Mouse (Mus musculus): ENCODE measurements around the gene Sync. TPM values are rescaled to one million over a fixed set of nuclear protein-coding genes. Genes with fewer than 3 reads are reported as not detected.
A peak's percentile ranks its signal among the peaks of the same experiment; 100 is the strongest.

The Sync gene
- total and polyA plus RNA-seq, 3 experiments, result 0.16 TPM; not detected in 2

GRCm38 (mm10) chr4:129256450-129257380, 30.7 kb upstream of the Sync start:
- no peak overlapping the region for H3K4me3 ChIP-seq (replicated peaks in 1 of 3; ENCODE audit: low read depth in 2 of 3, low read length in 2 of 3, poor library complexity in 1 of 3)
- H3K9ac ChIP-seq (ENCODE audit: insufficient read depth, low read depth), result no peak overlapping the region
- no peak for TF ChIP-seq SMC3 (IDR thresholded peaks at IDR 0.05; ENCODE audit: low read depth, low read length)
- TF ChIP-seq ZNF384 (IDR thresholded peaks at IDR 0.05; ENCODE audit: low read depth, low read length), result no peak
- TF ChIP-seq POLR2AphosphoS2 (IDR thresholded peaks at IDR 0.05; ENCODE audit: low read depth, low read length), result no peak
- no peak for TF ChIP-seq IRF4 (IDR thresholded peaks at IDR 0.05; ENCODE audit: low read depth, low read length)
- no peak for TF ChIP-seq TCF12 (IDR thresholded peaks at IDR 0.05; ENCODE audit: low read depth, low read length)
- TF ChIP-seq PAX5 (IDR thresholded peaks at IDR 0.05; ENCODE audit: low read length), result no peak
- TF ChIP-seq JUN (IDR thresholded peaks at IDR 0.05; ENCODE audit: insufficient read depth, low read depth, low read length), result no peak
- TF ChIP-seq NELFE (IDR thresholded peaks at IDR 0.05; ENCODE audit: low read depth, low read length), result no peak
- TF ChIP-seq BHLHE40 (IDR thresholded peaks at IDR 0.05; ENCODE audit: low read depth, low read length), result no peak
- no peak for TF ChIP-seq POLR2A (IDR thresholded peaks at IDR 0.05; ENCODE audit: low read depth, low read length)
- TF ChIP-seq RAD21 (IDR thresholded peaks at IDR 0.05; ENCODE audit: low read depth, low read length), result no peak
- TF ChIP-seq CTCF (conservative IDR thresholded peaks at IDR 0.05 in 1 of 2, IDR thresholded peaks at IDR 0.05 in 1 of 2; ENCODE audit: low read depth in 2 of 2, low read length in 2 of 2), result no peak
- H3K9me3 ChIP-seq (replicated peaks; ENCODE audit: low read length), result no peaks in the 10 kb centered on the region
- in situ Hi-C loops (cut with MboI; ENCODE audit: low pct_ligation_motif_present, low pct_unique_long_range_greater_than_20kb, low sequenced_read_pairs), result loop anchor here (5.0 kb wide), 1 partner anchor 34 kb away; no protein-coding TSS in a partner anchor
- dilution Hi-C loops (cut with MboI; ENCODE audit: extremely low pct_ligation_motif_present, extremely low pct_unique_long_range_greater_than_20kb, low sequenced_read_pairs), result no loop called here
- no peak overlapping the region for H3K4me2 ChIP-seq (ENCODE audit: insufficient read depth, low read depth, poor library complexity, severe bottlenecking)
- no peaks in the 10 kb centered on the region for H3K36me3 ChIP-seq (replicated peaks in 1 of 2; ENCODE audit: control insufficient read depth in 1 of 2, insufficient read depth in 1 of 2, low read length in 1 of 2)
- no peaks in the 10 kb centered on the region for H3K79me2 ChIP-seq (replicated peaks; ENCODE audit: control insufficient read depth, extremely low read depth, insufficient read depth, poor library complexity, severe bottlenecking)
- no peak overlapping the region for H3K27ac ChIP-seq (ENCODE audit: insufficient read depth, low read depth)
- peaks cover 8 to 35% of the 10 kb centered on the region in 2 experiments for H3K4me1 ChIP-seq (ENCODE audit: control insufficient read depth in 1 of 2, insufficient read depth in 2 of 2)
- DNase-seq (ENCODE audit: extremely low read depth), result peak; percentile 44
- H3K27me3 ChIP-seq (replicated peaks), result no peaks in the 10 kb centered on the region

GRCm38 (mm10) chr4:129259101-129259500, 28.3 kb upstream of the Sync start:
- dilution Hi-C loops (cut with MboI; ENCODE audit: extremely low pct_ligation_motif_present, extremely low pct_unique_long_range_greater_than_20kb, low sequenced_read_pairs), result no loop called here

More at GRCm38 (mm10) chr4:129259101-129259500, 28.3 kb upstream of the Sync start:
- Histone ChIP-seq H3K4me1 (ENCODE audit: control insufficient read depth in 1 of 2, insufficient read depth in 2 of 2) (peaks cover 19 to 46% of the 10 kb centered on the region in 2 experiments), H3K4me2 (ENCODE audit: insufficient read depth, low read depth, poor library complexity, severe bottlenecking) (no peak overlapping the region), H3K9me3 (replicated peaks; ENCODE audit: low read length) (no peaks in the 10 kb centered on the region), H3K79me2 (replicated peaks; ENCODE audit: control insufficient read depth, extremely low read depth, insufficient read depth, poor library complexity, severe bottlenecking) (no peaks in the 10 kb centered on the region), H3K27ac (ENCODE audit: insufficient read depth, low read depth) (no peak overlapping the region), H3K9ac (ENCODE audit: insufficient read depth, low read depth) (no peak overlapping the region), H3K36me3 (replicated peaks in 1 of 2; ENCODE audit: control insufficient read depth in 1 of 2, insufficient read depth in 1 of 2, low read length in 1 of 2) (no peaks in the 10 kb centered on the region), H3K4me3 (replicated peaks in 1 of 3; ENCODE audit: low read depth in 2 of 3, low read length in 2 of 3, poor library complexity in 1 of 3) (no peak overlapping the region), H3K27me3 (replicated peaks) (no peaks in the 10 kb centered on the region)
- TF ChIP-seq MAZ (IDR thresholded peaks at IDR 0.05; ENCODE audit: low read depth, low read length) (no peak), MXI1 (IDR thresholded peaks at IDR 0.05; ENCODE audit: low read depth, low read length) (no peak), MAX (IDR thresholded peaks at IDR 0.05; ENCODE audit: low read length) (no peak), JUN (IDR thresholded peaks at IDR 0.05; ENCODE audit: insufficient read depth, low read depth, low read length) (no peak), RCOR1 (conservative IDR thresholded peaks at IDR 0.05; ENCODE audit: low read depth, low read length) (no peak), USF1 (IDR thresholded peaks at IDR 0.05; ENCODE audit: low read depth, low read length) (no peak), E2F4 (IDR thresholded peaks at IDR 0.05; ENCODE audit: insufficient replicate concordance, low read depth, low read length) (no peak), RAD21 (IDR thresholded peaks at IDR 0.05; ENCODE audit: low read depth, low read length) (no peak), ELF1 (IDR thresholded peaks at IDR 0.05; ENCODE audit: low read depth, low read length) (no peak), HCFC1 (IDR thresholded peaks at IDR 0.05; ENCODE audit: low read depth, low read length) (no peak)
- in situ Hi-C loops (cut with MboI; ENCODE audit: low pct_ligation_motif_present, low pct_unique_long_range_greater_than_20kb, low sequenced_read_pairs), result loop anchor here (5.0 kb wide), 1 partner anchor 37 kb away; no protein-coding TSS in a partner anchor
- no peak for DNase-seq (ENCODE audit: extremely low read depth)

Data from CH12.LX (cell line).